Mouse (Mus musculus) thymus, adult 18-20 months (tissue): Measurements from ENCODE around the gene Nudt13.

Source experiments
- DNase-seq, 2 experiments: peaks; one replicate each; pipeline ENCODE4 v3.0.0; 2022; ENCODE audit warnings: mixed read lengths in 2 of 2

Gene Nudt13

GRCm38 (mm10) chr14:20340866-20341265 lies 46.4 kb downstream of the Nudt13 start:
- DNase-seq = no peak

DNA sequence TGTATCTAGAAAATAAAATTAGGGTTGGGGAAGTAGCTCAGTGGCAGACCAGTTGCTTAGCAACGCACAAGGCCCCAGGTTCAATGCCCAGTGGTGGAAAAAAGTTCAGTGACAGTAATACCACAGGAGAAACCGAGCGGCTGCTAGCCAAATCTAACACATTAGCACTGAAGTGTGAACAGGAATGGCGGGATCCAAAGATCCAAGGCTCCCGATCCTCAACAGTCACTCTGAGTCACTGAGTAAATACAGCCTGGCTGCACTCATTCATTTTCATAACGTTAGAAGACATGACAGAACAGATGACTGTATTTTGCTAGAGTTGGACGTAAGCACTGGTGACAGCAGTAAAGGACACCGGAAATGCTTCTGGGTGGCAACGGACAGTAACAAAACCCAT lies 51.4 kb downstream of the Nudt13 start:
- no peak for DNase-seq

DNA sequence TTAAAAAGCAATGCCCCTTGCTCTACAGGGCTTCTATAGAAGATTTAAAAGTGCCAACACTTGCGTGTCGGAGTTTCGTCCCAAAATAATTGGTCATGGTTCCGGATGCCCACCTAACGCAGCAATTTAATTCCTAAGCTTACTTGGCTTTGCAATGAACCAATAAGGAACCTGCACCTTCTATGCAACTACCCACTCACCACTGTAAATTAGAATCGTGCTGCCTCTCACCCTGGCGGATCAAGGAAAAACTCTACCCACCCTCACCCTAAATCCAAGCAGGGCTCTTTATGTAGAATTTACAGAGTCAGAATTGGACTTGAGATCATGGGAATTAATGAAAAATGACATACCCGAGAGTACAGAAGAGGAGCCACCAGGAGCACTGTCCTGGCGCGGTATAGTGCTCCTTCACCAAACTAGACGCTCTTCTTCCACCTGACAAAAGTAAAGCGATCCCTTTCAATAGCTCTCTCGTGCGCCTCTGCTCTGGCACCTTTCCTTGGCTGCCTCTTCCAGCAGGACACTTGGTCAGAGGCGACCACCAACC lies 53.0 kb downstream of the Nudt13 start:
- DNase-seq = no peak

GRCm38 (mm10) chr14:20347991-20348541 lies 53.6 kb downstream of the Nudt13 start, which contains the start of the genes Ecd and Fam149b:
Ecd (minus strand) TSS chr14:20348121.
Fam149b (plus strand) TSS chr14:20348162.
- peak; percentile 82 to 84 for DNase-seq

DNA sequence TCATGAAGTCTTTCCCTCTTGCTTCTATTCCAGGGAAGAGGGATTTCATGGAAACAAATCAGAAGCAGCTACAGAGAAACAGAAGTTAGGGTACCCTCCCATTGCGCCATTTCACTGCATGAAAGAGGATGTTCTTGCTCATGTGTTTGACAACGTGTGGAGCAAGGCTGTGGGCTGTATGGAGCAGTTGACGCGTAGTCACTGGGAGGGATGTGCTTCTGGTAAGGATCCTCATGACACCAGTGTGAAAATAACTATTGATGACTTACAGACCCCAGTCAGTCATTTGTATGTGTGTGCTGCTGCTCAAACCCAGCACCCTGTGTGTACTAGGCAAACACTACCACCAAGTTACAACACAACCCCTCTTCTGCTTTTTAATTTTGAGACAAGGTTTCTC lies 68.7 kb downstream of the Nudt13 start:
- DNase-seq = no peak
